Mouse (Mus musculus): ENCODE results near the gene Ptprd. TPM values are rescaled to one million over a fixed set of nuclear protein-coding genes. Genes with fewer than 3 reads are reported as not detected.

The Ptprd gene
- polyA plus RNA-seq, 1 experiment from 2014 or later = 10.9 TPM

DNA sequence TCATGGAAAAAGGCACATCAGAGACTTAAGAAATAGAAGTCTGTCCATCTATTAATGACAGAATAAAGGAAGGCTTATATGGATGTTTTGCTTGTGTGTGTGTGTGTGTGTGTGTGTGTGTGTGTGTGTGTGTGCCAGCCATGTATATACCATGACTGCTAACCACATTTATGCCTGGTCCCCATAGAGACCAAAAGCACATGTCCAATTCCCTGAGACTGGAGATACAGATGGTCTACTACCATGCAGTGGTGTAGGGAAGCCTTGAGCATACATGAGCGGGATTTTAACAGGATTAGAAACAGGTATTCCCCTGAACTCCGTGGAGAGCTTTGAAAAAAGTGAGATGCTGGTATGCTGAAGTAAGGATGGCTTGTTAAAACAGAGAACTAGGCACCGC lies 1886.1 kb downstream of the Ptprd start:
- no peaks in the 10 kb centered on the region for H3K9me3 ChIP-seq
- no peak overlapping the region for H3K27ac ChIP-seq
- 86% methylated on average over 3 of the region's 3 CpGs for WGBS
- no peak overlapping the region for H3K4me3 ChIP-seq
- H3K4me1 ChIP-seq = peaks cover 9% of the 10 kb centered on the region
- no peaks in the 10 kb centered on the region for H3K27me3 ChIP-seq (ENCODE audit: insufficient read depth, poor library complexity, severe bottlenecking)
- H3K36me3 ChIP-seq = no peaks in the 10 kb centered on the region
- no peak for DNase-seq (ENCODE audit: low spot score)

DNA sequence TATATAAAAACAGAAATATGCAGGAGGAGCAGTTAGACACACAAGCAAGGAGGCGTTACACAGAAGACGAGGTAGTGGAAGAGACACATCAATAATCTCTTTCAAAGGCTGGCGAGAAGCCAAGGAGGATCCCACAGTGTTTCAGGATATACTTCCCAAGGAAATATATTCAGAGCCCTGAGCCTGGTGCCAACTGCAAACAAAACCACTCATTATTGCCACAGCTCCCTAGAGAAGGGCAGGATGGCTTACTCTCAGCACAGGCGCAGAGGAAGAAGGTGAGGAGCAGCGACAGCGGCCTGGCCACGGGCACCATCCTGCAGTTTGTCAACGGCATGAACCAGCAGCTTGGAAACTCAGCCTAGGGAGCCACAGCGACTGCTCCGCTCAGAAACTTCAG lies 1886.8 kb downstream of the Ptprd start:
- no peaks in the 10 kb centered on the region for H3K9me3 ChIP-seq
- WGBS = 78% methylated on average over 10 of the region's 10 CpGs
- no peak for DNase-seq (ENCODE audit: low spot score)
- no peak overlapping the region for H3K4me3 ChIP-seq
- H3K36me3 ChIP-seq = no peaks in the 10 kb centered on the region
- H3K4me1 ChIP-seq = peaks cover 10% of the 10 kb centered on the region
- no peak overlapping the region for H3K27ac ChIP-seq
- H3K27me3 ChIP-seq (ENCODE audit: insufficient read depth, poor library complexity, severe bottlenecking) = no peaks in the 10 kb centered on the region

DNA sequence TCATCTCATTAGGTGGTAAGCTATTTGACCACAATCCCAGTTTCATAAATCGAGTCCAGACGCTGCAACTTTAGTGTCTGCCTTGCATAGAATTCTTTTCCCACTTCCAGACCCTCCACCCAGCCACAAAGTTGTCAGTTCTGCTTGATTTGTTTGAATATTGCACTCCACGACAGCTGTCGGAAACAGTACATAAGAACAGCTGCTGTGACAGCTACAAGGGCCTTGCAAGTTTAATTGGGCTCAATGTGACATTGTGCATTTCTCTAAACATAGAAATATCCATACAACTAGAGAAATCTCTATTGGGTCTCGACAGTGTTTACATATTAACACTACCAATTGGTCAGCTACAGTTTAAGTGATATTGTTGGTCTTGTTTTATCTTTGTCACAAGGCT lies 1887.3 kb downstream of the Ptprd start:
- Histone ChIP-seq H3K4me1 (peaks cover 13% of the 10 kb centered on the region), H3K27me3 (ENCODE audit: insufficient read depth, poor library complexity, severe bottlenecking) (no peaks in the 10 kb centered on the region), H3K36me3 (no peaks in the 10 kb centered on the region), H3K9me3 (no peaks in the 10 kb centered on the region), H3K27ac (no peak overlapping the region), H3K4me3 (no peak overlapping the region)
- no peak for DNase-seq (ENCODE audit: low spot score)
- 83% methylated on average over 5 of the region's 5 CpGs for WGBS

DNA sequence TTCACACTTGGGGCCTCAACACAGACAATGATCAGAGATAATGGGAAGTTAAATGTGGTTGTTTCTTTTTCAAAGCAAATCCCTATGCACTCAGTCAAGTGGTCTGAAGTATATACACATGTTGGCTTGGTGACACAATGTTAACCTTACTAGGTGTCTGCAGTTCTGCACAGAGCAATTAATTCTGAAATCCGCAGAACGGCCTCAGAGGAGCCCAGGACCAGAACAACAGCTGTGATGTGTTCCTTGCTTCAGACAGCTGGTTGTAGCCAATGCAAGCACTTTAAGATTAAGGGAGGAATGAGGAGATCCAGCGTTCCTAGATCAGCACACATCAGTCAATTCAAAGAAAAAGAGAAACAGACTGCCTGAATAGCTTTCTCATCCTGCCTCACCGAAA lies 1891.9 kb downstream of the Ptprd start:
- no peak overlapping the region for H3K4me3 ChIP-seq
- no peak for DNase-seq (ENCODE audit: low spot score)
- H3K9me3 ChIP-seq = no peaks in the 10 kb centered on the region
- no peaks in the 10 kb centered on the region for H3K36me3 ChIP-seq
- H3K27ac ChIP-seq = no peak overlapping the region
- 0 out of 2 replicates have a peak, but pooled peaks cover 4% of the 10 kb centered on the region for H3K4me1 ChIP-seq
- 58% methylated on average over 4 of the region's 4 CpGs for WGBS
- H3K27me3 ChIP-seq (ENCODE audit: insufficient read depth, poor library complexity, severe bottlenecking) = no peaks in the 10 kb centered on the region

DNA sequence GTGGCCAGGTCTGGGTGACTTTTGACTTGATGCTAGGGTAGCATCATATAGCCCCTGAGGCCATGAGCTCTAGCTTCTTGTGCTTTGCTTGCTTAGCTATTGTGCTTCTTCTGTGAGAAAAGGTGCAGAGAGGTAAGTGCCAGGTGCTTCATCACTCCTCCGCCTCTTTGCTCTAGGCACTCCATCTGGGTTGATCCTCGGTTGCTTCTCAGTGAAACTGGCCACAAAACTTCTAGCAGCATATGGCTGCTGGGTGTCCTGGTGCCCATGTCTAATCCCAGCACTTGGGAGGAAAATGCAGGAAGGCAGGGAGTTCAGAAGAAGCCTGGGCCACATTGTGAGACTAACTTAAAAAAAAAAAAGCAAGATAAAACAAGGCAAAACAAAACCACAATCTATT lies 1895.8 kb downstream of the Ptprd start:
- peaks cover 16% of the 10 kb centered on the region; the same call in 1 of the 2 replicates for H3K4me1 ChIP-seq
- H3K27me3 ChIP-seq (ENCODE audit: insufficient read depth, poor library complexity, severe bottlenecking) = no peaks in the 10 kb centered on the region
- no peak for DNase-seq (ENCODE audit: low spot score)
- no peaks in the 10 kb centered on the region for H3K36me3 ChIP-seq
- no peak overlapping the region for H3K27ac ChIP-seq
- no peaks in the 10 kb centered on the region for H3K9me3 ChIP-seq
- WGBS = 90% methylated on average over 2 of the region's 2 CpGs
- H3K4me3 ChIP-seq = no peak overlapping the region

DNA sequence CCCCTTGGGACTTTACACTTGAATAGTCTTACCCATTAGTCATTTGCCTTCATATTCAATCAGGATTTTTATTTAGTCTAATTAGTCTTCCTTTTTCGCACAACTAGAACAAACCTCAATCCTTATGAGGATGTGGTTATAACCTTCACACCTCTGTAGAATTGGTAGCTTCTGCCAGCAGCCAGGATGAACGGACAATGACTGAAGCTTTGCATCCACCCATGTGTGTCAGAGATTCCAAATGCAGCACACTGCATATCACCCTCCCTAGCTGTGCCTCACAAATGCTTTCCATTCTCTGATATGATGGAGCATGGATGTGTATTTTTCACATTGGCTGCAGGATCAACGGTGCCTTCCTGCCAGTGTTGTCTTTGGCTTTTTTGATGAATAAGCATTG lies 1898.0 kb downstream of the Ptprd start:
- 86% methylated on average over 3 of the region's 3 CpGs for WGBS
- DNase-seq (ENCODE audit: low spot score) = no peak
- no peaks in the 10 kb centered on the region for H3K27me3 ChIP-seq (ENCODE audit: insufficient read depth, poor library complexity, severe bottlenecking)

DNA sequence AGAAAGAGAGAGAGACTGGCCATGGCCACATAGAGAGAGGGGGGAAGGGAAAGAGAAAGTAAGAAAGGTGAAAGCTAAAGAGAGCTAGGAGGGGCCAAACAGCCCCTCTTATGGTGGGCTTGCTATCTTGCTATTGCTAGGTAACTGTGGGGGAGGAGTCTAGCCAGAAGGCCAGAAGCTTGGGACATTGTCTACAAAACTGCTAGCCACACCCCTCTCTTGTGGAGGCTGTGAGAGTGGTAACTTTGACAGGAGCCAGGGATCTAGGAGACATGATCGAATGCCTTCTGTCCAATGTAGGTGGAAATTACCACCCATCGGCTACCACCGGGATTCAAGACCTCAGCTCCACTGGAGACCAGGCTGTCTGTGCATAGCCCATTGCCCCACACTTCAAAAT lies 1899.2 kb downstream of the Ptprd start:
- WGBS = 67% methylated on average over 3 of the region's 3 CpGs
- Histone ChIP-seq H3K27ac (no peak overlapping the region), H3K4me1 (peaks cover 12% of the 10 kb centered on the region; the same call in 1 of the 2 replicates), H3K36me3 (no peaks in the 10 kb centered on the region), H3K4me3 (no peak overlapping the region), H3K27me3 (ENCODE audit: insufficient read depth, poor library complexity, severe bottlenecking) (no peaks in the 10 kb centered on the region), H3K9me3 (no peaks in the 10 kb centered on the region)
- no peak for DNase-seq (ENCODE audit: low spot score)

More for the DNA sequence above, 1898.0 kb downstream of the Ptprd start:
- Histone ChIP-seq H3K36me3 (no peaks in the 10 kb centered on the region), H3K4me3 (no peak overlapping the region), H3K4me1 (peaks cover 12% of the 10 kb centered on the region; the same call in 1 of the 2 replicates), H3K9me3 (no peaks in the 10 kb centered on the region), H3K27ac (no peak overlapping the region)

DNA sequence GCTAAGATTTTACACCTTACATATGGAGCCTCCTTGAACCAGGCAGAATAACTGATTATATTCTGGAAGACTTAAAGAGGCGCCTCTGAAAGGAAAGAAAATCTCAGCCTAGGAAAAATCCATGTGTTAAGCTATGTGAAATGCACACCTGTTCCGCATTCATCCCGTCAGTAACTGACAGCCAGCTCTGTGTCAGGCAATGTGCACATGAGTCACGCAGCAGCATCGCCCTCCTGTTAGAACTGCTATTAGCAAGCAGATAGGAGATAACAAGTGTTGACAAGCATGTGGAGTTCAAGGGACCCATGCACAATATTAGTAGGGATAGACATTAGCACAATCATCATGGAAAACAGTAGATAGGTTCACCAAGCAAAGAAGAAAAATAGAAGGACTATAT lies 1905.8 kb downstream of the Ptprd start:
- H3K9me3 ChIP-seq = no peaks in the 10 kb centered on the region
- H3K36me3 ChIP-seq = no peaks in the 10 kb centered on the region
- H3K4me1 ChIP-seq = 0 out of 2 replicates have a peak, but pooled peaks cover 4% of the 10 kb centered on the region
- 49% methylated on average over 5 of the region's 5 CpGs for WGBS
- no peaks in the 10 kb centered on the region for H3K27me3 ChIP-seq (ENCODE audit: insufficient read depth, poor library complexity, severe bottlenecking)
- no peak for DNase-seq (ENCODE audit: low spot score)
- H3K4me3 ChIP-seq = no peak overlapping the region
- H3K27ac ChIP-seq = no peak overlapping the region

DNA sequence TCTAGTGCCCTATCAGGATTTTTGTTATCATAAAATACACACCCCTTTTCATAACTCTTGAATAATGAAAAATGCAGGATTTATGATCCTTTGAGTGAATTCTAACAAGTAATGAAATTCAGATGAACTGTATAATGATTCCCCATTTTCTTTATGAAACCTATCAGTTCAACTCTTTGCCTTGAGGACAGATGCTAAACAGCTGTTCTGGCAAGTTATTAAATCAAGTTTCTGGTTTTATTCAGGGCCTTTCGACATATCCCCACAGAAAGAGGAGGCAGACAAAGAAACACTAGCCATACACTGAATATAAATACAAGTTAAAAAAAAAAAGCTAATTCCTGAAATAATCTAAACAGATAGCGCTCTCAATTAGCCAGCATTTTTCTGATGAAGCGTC lies 1914.4 kb downstream of the Ptprd start:
- Histone ChIP-seq H3K36me3 (no peaks in the 10 kb centered on the region), H3K9me3 (no peaks in the 10 kb centered on the region), H3K4me3 (no peak overlapping the region), H3K27me3 (ENCODE audit: insufficient read depth, poor library complexity, severe bottlenecking) (no peaks in the 10 kb centered on the region), H3K4me1 (0 out of 2 replicates have a peak, but pooled peaks cover 2% of the 10 kb centered on the region), H3K27ac (no peak overlapping the region)
- no peak for DNase-seq (ENCODE audit: low spot score)
- WGBS = 82% methylated on average over 3 of the region's 3 CpGs

DNA sequence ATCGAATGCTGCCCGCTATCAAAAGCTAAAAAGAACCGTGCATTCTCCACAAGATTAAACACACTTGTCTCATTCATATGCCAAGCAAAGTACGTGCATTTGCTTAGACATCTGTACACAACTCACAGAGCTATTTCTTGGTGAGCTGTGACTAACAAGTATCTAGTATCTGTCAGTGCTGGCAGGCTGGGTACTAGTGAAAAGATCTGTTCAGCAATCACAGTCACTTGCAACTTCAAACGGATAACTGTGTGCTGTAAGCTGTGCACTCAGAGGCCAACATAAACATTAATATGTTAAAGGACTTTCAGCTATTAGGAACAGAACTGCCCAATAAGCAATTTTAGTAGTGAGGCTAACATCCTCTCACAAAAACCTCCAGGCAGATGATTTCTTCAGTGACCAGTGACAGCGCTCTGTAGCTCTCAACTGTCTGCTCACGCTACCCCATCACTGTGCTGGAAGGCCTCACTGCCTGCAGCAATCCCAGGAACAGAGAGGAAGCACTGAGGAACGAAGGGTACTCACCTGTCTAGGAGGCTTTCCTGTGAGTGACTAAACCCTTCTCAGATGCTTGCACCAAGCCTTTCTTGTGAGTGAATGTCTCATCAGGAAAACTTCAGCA lies 1918.9 kb downstream of the Ptprd start:
- no peak for DNase-seq (ENCODE audit: low spot score)
- Histone ChIP-seq H3K27ac (no peak overlapping the region), H3K36me3 (no peaks in the 10 kb centered on the region), H3K4me3 (no peak overlapping the region), H3K4me1 (0 out of 2 replicates have a peak, but pooled peaks cover 2% of the 10 kb centered on the region), H3K9me3 (no peaks in the 10 kb centered on the region), H3K27me3 (ENCODE audit: insufficient read depth, poor library complexity, severe bottlenecking) (no peaks in the 10 kb centered on the region)
- 79% methylated on average over 8 of the region's 8 CpGs for WGBS

DNA sequence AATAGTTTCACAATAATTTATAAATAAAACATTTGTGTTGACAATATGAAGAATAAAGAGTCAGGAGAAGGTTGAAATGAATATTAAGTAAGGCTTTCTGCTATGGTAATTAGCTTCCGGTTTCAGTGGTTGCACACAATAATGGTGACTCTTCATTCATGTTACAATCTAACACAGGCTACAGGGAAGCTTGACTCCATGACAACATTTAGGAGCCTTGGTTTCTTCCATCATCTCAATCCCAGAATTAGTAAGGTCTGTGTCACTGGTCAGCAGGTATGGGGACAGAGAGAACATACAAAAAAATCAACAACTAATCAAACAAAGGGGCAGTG lies 1921.3 kb downstream of the Ptprd start:
- Histone ChIP-seq H3K27ac (no peak overlapping the region), H3K4me3 (no peak overlapping the region), H3K36me3 (no peaks in the 10 kb centered on the region), H3K27me3 (ENCODE audit: insufficient read depth, poor library complexity, severe bottlenecking) (no peaks in the 10 kb centered on the region), H3K4me1 (0 out of 2 replicates have a peak, but pooled peaks cover 2% of the 10 kb centered on the region), H3K9me3 (no peaks in the 10 kb centered on the region)
- WGBS = 95% methylated on average over 1 of the region's 1 CpGs
- no peak for DNase-seq (ENCODE audit: low spot score)

DNA sequence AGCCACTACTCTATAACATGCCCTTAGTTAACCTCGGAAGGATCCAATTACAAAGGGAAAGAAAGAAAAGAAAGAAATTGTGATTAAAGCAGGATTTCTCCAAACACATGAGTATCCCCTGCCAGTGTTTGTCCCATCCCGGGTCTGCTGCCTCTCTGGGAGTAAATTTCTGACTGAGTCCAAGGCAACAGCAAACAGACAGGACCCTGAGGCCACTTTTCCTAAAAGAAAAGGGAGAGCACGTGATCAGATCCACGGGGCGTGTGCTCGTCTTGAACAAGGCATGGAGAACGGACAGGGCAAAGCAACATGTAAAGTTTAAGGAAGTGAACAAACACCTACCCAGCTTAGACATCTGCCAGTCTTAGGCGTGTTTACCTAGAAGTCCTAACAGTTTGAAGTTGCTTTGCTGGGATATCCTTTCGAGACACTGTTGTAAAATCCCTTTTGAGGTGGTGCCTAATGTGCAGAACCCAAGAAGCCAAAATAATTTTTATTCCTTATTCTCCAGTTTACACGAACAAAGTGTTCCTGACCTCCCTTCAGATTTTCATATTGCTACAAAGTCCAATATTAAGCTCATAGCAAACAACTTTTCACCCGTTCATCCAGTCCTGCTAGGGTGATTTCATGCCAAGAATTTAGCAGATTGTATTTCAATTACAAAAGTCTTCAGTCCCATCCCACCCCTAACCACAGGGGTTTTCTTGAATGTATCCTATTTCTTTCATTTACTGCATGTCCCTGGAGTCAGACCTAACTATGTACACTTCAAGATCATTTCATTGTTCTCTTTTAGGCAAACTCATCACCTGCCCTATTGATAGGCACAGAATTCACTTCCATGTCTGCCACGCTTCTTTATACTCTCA lies 1921.9 kb downstream of the Ptprd start:
- H3K27ac ChIP-seq = no peak overlapping the region
- H3K9me3 ChIP-seq = no peaks in the 10 kb centered on the region
- no peaks in the 10 kb centered on the region for H3K27me3 ChIP-seq (ENCODE audit: insufficient read depth, poor library complexity, severe bottlenecking)
- no peak for DNase-seq (ENCODE audit: low spot score)
- no peaks in the 10 kb centered on the region for H3K36me3 ChIP-seq
- 73% methylated on average over 12 of the region's 12 CpGs for WGBS
- no peak overlapping the region for H3K4me3 ChIP-seq
- H3K4me1 ChIP-seq = 0 out of 2 replicates have a peak, but pooled peaks cover 2% of the 10 kb centered on the region

DNA sequence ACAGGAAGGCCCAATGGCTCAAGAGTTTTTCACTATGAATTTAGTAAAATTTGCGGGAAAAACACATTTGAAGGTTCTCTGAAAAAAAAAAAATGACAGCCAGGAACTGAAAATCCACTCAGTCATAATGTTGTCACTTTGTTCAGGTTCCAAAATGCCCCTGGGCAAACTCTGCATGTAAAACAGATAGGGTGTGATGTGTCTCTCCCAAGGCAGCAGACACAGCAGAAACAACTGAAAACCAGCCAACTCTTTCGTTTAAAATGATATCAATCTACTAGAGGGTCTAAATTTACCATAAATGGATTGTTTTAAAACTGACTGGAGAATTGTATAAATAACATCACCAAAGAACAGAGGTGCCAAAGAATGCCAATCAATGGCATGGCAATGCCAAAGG lies 1925.7 kb downstream of the Ptprd start:
- WGBS = 72% methylated on average over 2 of the region's 2 CpGs
- H3K27me3 ChIP-seq (ENCODE audit: insufficient read depth, poor library complexity, severe bottlenecking) = no peaks in the 10 kb centered on the region
- H3K4me3 ChIP-seq = no peak overlapping the region
- no peaks in the 10 kb centered on the region for H3K36me3 ChIP-seq
- no peaks in the 10 kb centered on the region for H3K9me3 ChIP-seq
- H3K4me1 ChIP-seq = no peaks in the 10 kb centered on the region
- no peak overlapping the region for H3K27ac ChIP-seq
- no peak for DNase-seq (ENCODE audit: low spot score)
